Mouse (Mus musculus) neural tube, embryonic 13.5 days (tissue): ENCODE measurements around the gene Nmnat2. TPM values are rescaled to one million over a fixed set of nuclear protein-coding genes. Genes with fewer than 3 reads are reported as not detected.
A peak's percentile ranks its signal among the peaks of the same experiment; 100 is the strongest.

Experiments
- ATAC-seq: fragments of 200-750 bp; cut with Nextera tagmentation; 2 replicates; pipeline ENCODE4 v1.8.0; 2017; ENCODE audit warnings: low read depth, mild to moderate bottlenecking, moderate TSS enrichment, moderate library complexity
- H3K27ac ChIP-seq: fragments of 300-500 bp; sonication (generic); replicated peaks from 2 replicates; pipeline ENCODE4 v1.5.1; 2015; ENCODE audit warnings: moderate library complexity, mild to moderate bottlenecking, inconsistent platforms
- H3K27me3 ChIP-seq: fragments of 300-500 bp; sonication (generic); 2 replicates; pipeline ENCODE4 v1.6.1; 2015; ENCODE audit warnings: mild to moderate bottlenecking, inconsistent platforms
- H3K36me3 ChIP-seq: fragments of 300-500 bp; sonication (generic); 2 replicates; pipeline ENCODE4 v1.6.1; 2015; ENCODE audit warnings: mild to moderate bottlenecking, inconsistent platforms
- H3K4me1 ChIP-seq: fragments of 300-500 bp; sonication (generic); replicated peaks from 2 replicates; pipeline ENCODE4 v1.6.1; 2015; ENCODE audit warnings: inconsistent platforms
- H3K4me2 ChIP-seq: fragments of 300-500 bp; sonication (generic); 2 replicates; pipeline ENCODE4 v1.6.1; 2015; ENCODE audit warnings: inconsistent platforms, mild to moderate bottlenecking, moderate library complexity
- H3K4me3 ChIP-seq: fragments of 300-500 bp; sonication (generic); 2 replicates; pipeline ENCODE4 v1.5.1; 2015; ENCODE audit warnings: mild to moderate bottlenecking, inconsistent platforms
- H3K9ac ChIP-seq: fragments of 300-500 bp; sonication (generic); 2 replicates; pipeline ENCODE4 v1.6.1; 2015; ENCODE audit warnings: moderate library complexity, mild to moderate bottlenecking, inconsistent platforms
- H3K9me3 ChIP-seq: fragments of 300-500 bp; sonication (generic); 2 replicates; pipeline ENCODE4 v1.6.1; 2016; ENCODE audit warnings: inconsistent platforms
- WGBS: fragments of 180-500 bp; shearing (Covaris S2); methylation state at CpG from one replicate; pipeline ENCODE4 v1.1.7; 2015; 5-methylcytosine and 5-hydroxymethylcytosine counted together
- polyA plus RNA-seq: library from polyadenylated mRNA; unstranded; fragments of >200 nt; fragmentation: Nextera tagmentation; extraction: Ambion mirVana; gene quantifications from 2 replicates; pipeline ENCODE4 v1.2.1, GENCODE M21; 2015

Nmnat2 gene
- polyA plus RNA-seq, 1 experiment from 2014 or later = 76.4 TPM

DNA sequence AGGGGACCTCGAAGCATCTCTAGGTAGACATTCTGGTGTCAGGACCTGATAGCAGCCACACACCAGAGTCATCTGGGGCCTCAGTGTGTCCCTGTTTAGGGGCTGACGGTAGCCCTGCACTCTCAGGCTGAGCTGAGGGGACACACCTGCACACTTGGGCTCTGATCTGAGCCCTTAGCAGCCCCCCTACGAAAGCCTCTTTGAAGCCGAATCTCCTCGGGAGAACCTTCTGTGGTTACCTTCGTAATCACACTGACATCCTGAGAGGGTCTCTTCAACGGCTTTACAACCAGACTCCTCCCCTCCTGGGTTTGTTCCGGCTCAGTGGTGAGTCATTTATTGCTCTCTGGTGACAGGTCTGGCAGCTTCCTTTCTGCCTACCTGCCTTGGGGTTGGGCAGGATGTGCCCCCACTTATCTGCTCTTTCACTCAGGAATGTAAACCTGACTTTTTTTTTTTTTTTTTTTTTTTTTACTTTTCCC is 186.0 kb downstream of the Nmnat2 start:
- Histone ChIP-seq H3K9ac (0 out of 2 replicates have a peak overlapping the region, but pooled peaks have one; percentile 5), H3K4me1 (peaks cover 5% of the 10 kb centered on the region; the same call in 1 of the 2 replicates), H3K36me3 (no peaks in the 10 kb centered on the region), H3K4me2 (no peak overlapping the region), H3K27ac (no peak overlapping the region), H3K27me3 (no peaks in the 10 kb centered on the region), H3K4me3 (no peak overlapping the region), H3K9me3 (no peaks in the 10 kb centered on the region)
- no peak for ATAC-seq
- WGBS = 16% methylated on average over 8 of the region's 8 CpGs

DNA sequence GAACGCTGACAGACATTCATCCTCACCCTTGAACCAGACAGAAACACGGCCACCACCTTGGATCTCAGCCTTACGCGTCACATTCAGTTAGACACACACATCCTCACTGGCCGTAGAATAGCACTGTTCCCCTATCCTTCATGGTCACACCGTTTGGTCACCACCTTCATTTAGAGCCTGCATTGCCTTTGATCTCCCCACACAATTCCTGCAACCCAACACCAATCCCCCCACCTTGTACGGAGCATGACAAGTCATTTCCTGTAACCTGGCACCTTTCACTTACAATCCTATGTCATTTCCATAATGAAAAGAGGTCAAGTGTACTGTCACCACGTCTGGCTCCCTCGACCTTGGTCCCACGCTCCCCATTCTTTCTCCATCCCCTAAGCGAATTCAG is 189.2 kb downstream of the Nmnat2 start:
- no peak for ATAC-seq
- WGBS = 77% methylated on average over 11 of the region's 11 CpGs
- no peaks in the 10 kb centered on the region for H3K9me3 ChIP-seq

DNA sequence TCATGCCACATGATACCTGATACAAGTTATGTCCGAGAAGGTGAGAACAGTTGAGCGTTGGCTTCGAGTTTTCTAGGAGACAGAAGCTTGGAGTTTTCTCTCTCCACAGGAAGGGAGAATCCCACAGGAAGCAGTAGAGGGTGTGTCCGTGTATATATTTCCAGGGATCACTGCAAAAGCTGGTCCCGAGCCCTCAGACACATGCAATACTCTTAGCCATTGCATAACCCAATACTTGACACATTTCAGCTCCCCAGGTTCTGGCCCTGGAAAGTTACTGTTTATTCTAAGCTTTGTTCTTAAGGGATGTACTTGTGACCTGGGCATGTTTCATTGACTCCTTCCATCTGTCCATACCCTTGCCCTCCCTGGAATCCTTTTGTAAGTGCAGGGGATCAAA is 191.0 kb downstream of the Nmnat2 start:
- no peak for ATAC-seq
- no peaks in the 10 kb centered on the region for H3K27me3 ChIP-seq
- H3K4me2 ChIP-seq = no peak overlapping the region
- WGBS = 86% methylated on average over 5 of the region's 5 CpGs
- peaks cover 2% of the 10 kb centered on the region; the same call in 1 of the 2 replicates for H3K4me1 ChIP-seq
- H3K9ac ChIP-seq = no peak overlapping the region
- no peaks in the 10 kb centered on the region for H3K9me3 ChIP-seq
- no peak overlapping the region for H3K27ac ChIP-seq
- no peak overlapping the region for H3K4me3 ChIP-seq
- H3K36me3 ChIP-seq = no peaks in the 10 kb centered on the region

More for the DNA sequence above, 189.2 kb downstream of the Nmnat2 start:
- H3K27ac ChIP-seq = no peak overlapping the region
- no peak overlapping the region for H3K4me2 ChIP-seq
- no peaks in the 10 kb centered on the region for H3K36me3 ChIP-seq
- no peak overlapping the region for H3K4me3 ChIP-seq
- H3K4me1 ChIP-seq = peaks cover 5% of the 10 kb centered on the region; the same call in 1 of the 2 replicates
- no peak overlapping the region for H3K9ac ChIP-seq
- H3K27me3 ChIP-seq = no peaks in the 10 kb centered on the region

DNA sequence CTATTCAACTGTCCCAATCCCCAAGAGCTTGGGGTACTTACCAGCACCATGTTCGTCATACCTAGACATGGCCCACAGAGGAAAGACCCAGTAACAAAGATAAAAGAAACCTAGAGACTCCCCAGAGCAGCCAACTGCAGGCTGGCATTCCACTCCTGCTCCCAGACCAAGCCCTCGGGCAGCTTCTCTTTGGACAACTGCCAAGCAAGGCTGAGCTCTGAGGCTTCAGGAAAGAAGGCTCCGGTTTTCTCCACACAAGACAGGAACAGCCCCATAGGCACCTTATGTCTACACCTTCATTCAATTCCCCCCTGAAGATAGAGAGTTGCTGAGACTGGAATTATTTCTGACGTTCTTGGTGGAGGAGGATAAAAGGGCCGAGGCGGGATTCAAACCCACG is 197.8 kb downstream of the Nmnat2 start:
- no peak; the same call in 1 of the 2 replicates for ATAC-seq
- WGBS = 79% methylated on average over 7 of the region's 7 CpGs
- no peak overlapping the region for H3K27ac ChIP-seq

DNA sequence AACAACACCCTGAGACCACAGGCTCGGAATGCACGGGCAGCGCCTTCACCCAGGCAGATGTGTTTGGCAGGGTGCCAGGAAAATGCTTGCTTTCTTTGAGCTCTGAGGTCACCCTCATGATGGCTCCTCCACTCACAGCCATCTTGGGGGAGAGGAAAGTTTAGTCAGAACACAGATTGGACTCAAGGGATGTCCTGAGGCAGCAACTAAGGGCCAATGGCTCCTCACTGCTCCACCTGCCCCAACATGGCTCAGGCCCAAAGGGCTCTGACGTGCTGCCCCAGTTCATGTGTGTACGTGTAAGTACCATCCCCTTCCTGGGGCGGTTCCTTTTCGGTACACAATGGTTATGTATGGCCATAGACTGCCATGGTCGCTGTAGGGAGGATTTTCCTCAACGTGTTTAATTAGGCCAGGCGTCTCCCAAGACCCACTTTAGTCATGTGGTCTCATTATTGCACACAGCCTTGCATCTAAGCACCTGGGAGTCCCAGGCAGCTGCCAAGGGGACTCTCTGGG is 198.9 kb downstream of the Nmnat2 start:
- Histone ChIP-seq H3K4me2 (no peak overlapping the region), H3K27me3 (no peaks in the 10 kb centered on the region), H3K27ac (no peak overlapping the region; the same call in 1 of the 2 replicates), H3K9me3 (no peaks in the 10 kb centered on the region), H3K9ac (no peak overlapping the region), H3K4me1 (peaks cover 20% of the 10 kb centered on the region), H3K36me3 (no peaks in the 10 kb centered on the region), H3K4me3 (no peak overlapping the region)
- 44% methylated on average over 10 of the region's 10 CpGs for WGBS
- ATAC-seq = peak; percentile 65

More for the DNA sequence above, 197.8 kb downstream of the Nmnat2 start:
- Histone ChIP-seq H3K9ac (no peak overlapping the region), H3K9me3 (no peaks in the 10 kb centered on the region), H3K4me1 (peaks cover 20% of the 10 kb centered on the region), H3K4me2 (no peak overlapping the region), H3K4me3 (no peak overlapping the region), H3K27me3 (no peaks in the 10 kb centered on the region), H3K36me3 (no peaks in the 10 kb centered on the region)

DNA sequence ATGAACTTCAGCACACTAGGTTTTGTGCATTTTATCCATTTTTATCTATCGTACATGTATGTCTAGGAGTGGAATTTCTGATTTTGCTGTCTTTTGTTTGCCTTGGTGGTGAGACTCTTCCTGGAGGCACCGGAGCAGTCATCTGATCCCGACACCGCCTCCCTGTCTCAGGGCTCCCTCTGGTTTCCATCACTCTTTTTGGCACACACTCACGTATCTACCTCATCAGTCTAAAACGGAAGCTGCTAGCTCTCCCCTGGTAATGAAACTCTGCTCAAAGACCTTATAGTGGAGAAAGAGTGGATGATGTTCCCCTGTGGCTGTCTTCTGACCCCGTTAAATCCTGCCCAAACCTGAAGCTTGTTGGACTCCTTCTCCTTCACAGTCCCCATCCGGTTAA is 200.6 kb downstream of the Nmnat2 start:
- Histone ChIP-seq H3K36me3 (no peaks in the 10 kb centered on the region), H3K4me1 (peaks cover 20% of the 10 kb centered on the region), H3K4me3 (no peak overlapping the region), H3K27me3 (no peaks in the 10 kb centered on the region), H3K9ac (no peak overlapping the region), H3K9me3 (no peaks in the 10 kb centered on the region), H3K4me2 (no peak overlapping the region), H3K27ac (no peak overlapping the region)
- WGBS = 87% methylated on average over 8 of the region's 8 CpGs
- no peak for ATAC-seq

DNA sequence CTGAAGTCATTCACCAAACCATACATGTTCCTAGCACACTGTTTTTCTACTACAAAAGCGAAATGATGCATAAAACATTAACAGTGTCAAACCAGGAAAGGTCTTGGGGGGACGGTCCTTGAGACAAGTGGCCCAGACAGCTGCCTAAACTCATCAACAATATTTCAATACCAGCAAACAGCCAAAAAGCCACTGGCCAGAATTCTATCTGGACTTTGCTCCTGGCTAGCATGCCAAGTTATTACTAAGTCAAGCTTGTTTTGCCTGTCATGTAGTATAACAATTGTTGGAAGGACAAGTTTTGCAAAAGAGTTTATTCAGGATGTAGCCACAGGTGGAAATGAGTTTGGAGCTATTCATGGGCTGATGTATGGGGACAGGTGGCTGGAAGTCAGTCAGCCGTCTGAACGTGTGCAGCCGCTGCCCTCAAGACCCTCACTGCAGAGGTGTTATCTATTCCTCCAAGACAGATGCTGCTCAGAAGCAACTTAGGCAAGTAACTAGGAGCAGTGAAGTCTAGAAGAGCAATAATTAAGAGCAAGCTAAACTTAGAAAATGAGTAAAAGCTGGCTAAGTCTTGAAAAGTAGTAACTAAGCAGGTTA is 202.3 kb downstream of the Nmnat2 start:
- ATAC-seq = no peak
- Histone ChIP-seq H3K9ac (no peak overlapping the region), H3K27ac (no peak overlapping the region), H3K36me3 (no peaks in the 10 kb centered on the region), H3K4me1 (peaks cover 20% of the 10 kb centered on the region), H3K27me3 (no peaks in the 10 kb centered on the region), H3K4me3 (no peak overlapping the region), H3K9me3 (no peaks in the 10 kb centered on the region), H3K4me2 (no peak overlapping the region)
- 80% methylated on average over 5 of the region's 5 CpGs for WGBS

DNA sequence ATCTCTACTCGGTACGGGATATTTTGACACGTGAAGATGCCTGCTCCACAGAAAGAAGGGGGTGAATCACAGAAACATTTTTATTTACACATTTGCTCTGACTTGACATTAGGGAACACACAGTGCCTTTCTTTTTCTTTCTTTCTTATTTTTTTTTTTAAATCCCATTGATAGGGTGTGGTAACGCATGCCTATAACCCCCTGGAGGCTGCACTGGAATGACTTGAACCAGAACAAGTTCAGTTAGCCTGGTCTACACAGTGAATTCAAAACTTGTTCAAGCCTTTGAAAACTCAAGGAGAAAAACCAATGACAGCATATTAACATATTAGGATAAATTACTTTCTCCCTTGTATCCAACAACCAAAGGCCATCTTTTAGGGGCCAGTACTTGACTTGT is 204.3 kb downstream of the Nmnat2 start:
- no peak overlapping the region for H3K9ac ChIP-seq
- ATAC-seq = no peak
- H3K27me3 ChIP-seq = no peaks in the 10 kb centered on the region

DNA sequence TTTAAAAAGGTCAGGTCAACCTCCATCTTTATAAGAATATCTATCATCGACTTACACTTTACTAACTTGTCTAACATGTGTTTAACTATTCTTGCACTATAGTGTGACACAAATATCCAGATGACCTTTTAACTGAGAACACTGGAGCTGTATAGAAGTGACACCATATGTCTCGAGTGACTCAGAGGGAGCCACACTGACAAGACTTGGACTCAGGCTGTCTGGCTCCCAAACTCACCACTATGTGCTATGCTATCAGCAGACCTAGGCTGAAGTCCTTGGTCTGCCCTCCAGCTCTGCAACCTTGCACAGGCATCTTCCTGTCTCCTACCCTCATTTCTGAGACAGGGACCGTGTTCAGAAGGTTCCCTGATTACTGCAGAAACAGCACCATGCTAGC is 209.0 kb downstream of the Nmnat2 start:
- no peaks in the 10 kb centered on the region for H3K27me3 ChIP-seq
- H3K4me1 ChIP-seq = no peaks in the 10 kb centered on the region
- H3K9ac ChIP-seq = no peak overlapping the region
- no peak overlapping the region for H3K27ac ChIP-seq
- 72% methylated on average over 3 of the region's 3 CpGs for WGBS
- no peak overlapping the region for H3K4me2 ChIP-seq
- no peak for ATAC-seq
- no peak overlapping the region for H3K4me3 ChIP-seq
- H3K36me3 ChIP-seq = no peaks in the 10 kb centered on the region
- no peaks in the 10 kb centered on the region for H3K9me3 ChIP-seq

More for the DNA sequence above, 204.3 kb downstream of the Nmnat2 start:
- H3K9me3 ChIP-seq = no peaks in the 10 kb centered on the region
- H3K36me3 ChIP-seq = no peaks in the 10 kb centered on the region
- H3K4me3 ChIP-seq = no peak overlapping the region
- no peak overlapping the region for H3K4me2 ChIP-seq
- 90% methylated on average over 4 of the region's 4 CpGs for WGBS
- no peak overlapping the region for H3K27ac ChIP-seq
- H3K4me1 ChIP-seq = peaks cover 6% of the 10 kb centered on the region

DNA sequence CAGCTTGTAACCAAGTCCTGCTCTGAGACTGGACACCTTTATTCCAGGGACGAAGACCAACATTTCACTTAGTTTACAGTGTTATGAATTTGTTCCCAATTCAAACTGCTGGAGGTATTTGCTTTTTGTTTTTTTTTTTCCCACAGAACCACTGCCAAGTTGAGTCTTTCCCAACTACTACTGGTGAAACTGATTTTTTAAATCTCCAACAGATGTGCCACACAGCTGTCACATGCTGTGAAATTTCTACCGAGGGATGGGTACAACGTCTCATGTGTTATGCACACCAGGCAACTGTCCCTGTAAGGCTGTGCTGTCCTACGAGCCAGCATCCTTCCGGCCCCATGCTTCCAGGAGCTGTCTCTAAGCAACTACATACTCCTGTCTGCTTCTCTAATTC is 213.5 kb downstream of the Nmnat2 start:
- no peak for ATAC-seq
- no peaks in the 10 kb centered on the region for H3K27me3 ChIP-seq

More for the DNA sequence above, 213.5 kb downstream of the Nmnat2 start:
- Histone ChIP-seq H3K4me3 (no peak overlapping the region), H3K36me3 (no peaks in the 10 kb centered on the region), H3K9ac (no peak overlapping the region), H3K4me1 (peaks cover 14% of the 10 kb centered on the region), H3K27ac (no peak overlapping the region), H3K9me3 (no peaks in the 10 kb centered on the region), H3K4me2 (no peak overlapping the region)
- 81% methylated on average over 5 of the region's 5 CpGs for WGBS
